Mouse (Mus musculus) layer of hippocampus, adult 9-10 months (tissue): ENCODE data around the gene Fbxo46.

Experiments used
- DNase-seq: peaks from one replicate; pipeline ENCODE4 v3.0.0; 2022; ENCODE audit warnings: low spot score

The Fbxo46 gene

GRCm38 (mm10) chr7:19093537-19094385 lies 25.9 kb upstream of the Fbxo46 start:
- DNase-seq = no peak

GRCm38 (mm10) chr7:19094471-19094825 lies 25.2 kb upstream of the Fbxo46 start, which contains the start of gene Six5:
TSS of gene Six5 (plus strand) at chr7:19094594.
- DNase-seq = no peak

GRCm38 (mm10) chr7:19094826-19095750 lies 24.6 kb upstream of the Fbxo46 start:
- DNase-seq = no peak

- no peak for DNase-seq
Measured at GRCm38 (mm10) chr7:19095751-19096110, 23.9 kb upstream of the Fbxo46 start.

- no peak for DNase-seq
Measured at GRCm38 (mm10) chr7:19096421-19096976, 23.2 kb upstream of the Fbxo46 start.

- DNase-seq = no peak
Measured at GRCm38 (mm10) chr7:19097217-19097616, 22.4 kb upstream of the Fbxo46 start.

GRCm38 (mm10) chr7:19097863-19098262 lies 21.8 kb upstream of the Fbxo46 start:
- DNase-seq = no peak

- DNase-seq = no peak
Measured at GRCm38 (mm10) chr7:19098811-19099210, 20.8 kb upstream of the Fbxo46 start.

- DNase-seq = no peak
Measured at GRCm38 (mm10) chr7:19100290-19100689, 19.4 kb upstream of the Fbxo46 start.

GRCm38 (mm10) chr7:19103741-19104140 lies 15.9 kb upstream of the Fbxo46 start:
- DNase-seq = no peak

- DNase-seq = no peak
Measured at GRCm38 (mm10) chr7:19104486-19104885, 15.2 kb upstream of the Fbxo46 start.

- DNase-seq = no peak
Measured at GRCm38 (mm10) chr7:19107436-19107835, 12.2 kb upstream of the Fbxo46 start.

GRCm38 (mm10) chr7:19109565-19109964 lies 10.1 kb upstream of the Fbxo46 start:
- no peak for DNase-seq

GRCm38 (mm10) chr7:19118028-19118771 lies 1.5 kb upstream of the Fbxo46 start, which contains the start of gene Gm4969:
TSS of gene Gm4969 (minus strand) at chr7:19118368.
- no peak for DNase-seq

GRCm38 (mm10) chr7:19119083-19119482 lies 576 bp upstream of the Fbxo46 start:
- DNase-seq = no peak

- no peak for DNase-seq
Measured at GRCm38 (mm10) chr7:19121686-19122085, 2.0 kb downstream of the Fbxo46 start.

- DNase-seq = no peak
Measured at GRCm38 (mm10) chr7:19124713-19125112, 5.1 kb downstream of the Fbxo46 start.

- DNase-seq = no peak
Measured at GRCm38 (mm10) chr7:19127744-19128143, 8.1 kb downstream of the Fbxo46 start.

- no peak for DNase-seq
Measured at GRCm38 (mm10) chr7:19129396-19129795, 9.7 kb downstream of the Fbxo46 start.

GRCm38 (mm10) chr7:19130657-19131056 lies 11.0 kb downstream of the Fbxo46 start:
- DNase-seq = no peak

GRCm38 (mm10) chr7:19131324-19131848 lies 11.7 kb downstream of the Fbxo46 start:
- DNase-seq = peak; percentile 92

GRCm38 (mm10) chr7:19136168-19136567 lies 16.5 kb downstream of the Fbxo46 start:
- no peak for DNase-seq
